Mouse (Mus musculus): Measurements from ENCODE around the gene Phkg2.

The Phkg2 gene

GRCm38 (mm10) chr7:127572895-127573471, at the start of gene Phkg2:
Phkg2 (plus strand) TSS chr7:127573340.
- peak; percentile 87 to 94 for DNase-seq (ENCODE audit: low spot score in 2 of 2)

GRCm38 (mm10) chr7:127541671-127542070, 31.5 kb upstream of the Phkg2 start:
- DNase-seq (ENCODE audit: low spot score in 2 of 2), result no peak

- DNase-seq (ENCODE audit: low spot score in 2 of 2), result no peak
Measured at GRCm38 (mm10) chr7:127549116-127549835, 23.9 kb upstream of the Phkg2 start.

- DNase-seq (ENCODE audit: low spot score in 2 of 2), result no peak
Measured at GRCm38 (mm10) chr7:127551558-127551957, 21.6 kb upstream of the Phkg2 start.

GRCm38 (mm10) chr7:127560580-127560979, 12.6 kb upstream of the Phkg2 start:
- no peak for DNase-seq (ENCODE audit: low spot score in 2 of 2)

GRCm38 (mm10) chr7:127561340-127561858, 11.7 kb upstream of the Phkg2 start, which contains the start of gene Tmem265:
Tmem265 (plus strand) TSS chr7:127561390.
- no peak for DNase-seq (ENCODE audit: low spot score in 2 of 2)

GRCm38 (mm10) chr7:127564381-127565150, 8.6 kb upstream of the Phkg2 start:
- no peak for DNase-seq (ENCODE audit: low spot score in 2 of 2)

- DNase-seq (ENCODE audit: low spot score in 2 of 2), result no peak
Measured at GRCm38 (mm10) chr7:127573503-127574008, 416 bp downstream of the Phkg2 start.

- DNase-seq (ENCODE audit: low spot score in 2 of 2), result peak in 1 of 2 experiments; percentile 4
Measured at GRCm38 (mm10) chr7:127574115-127574514, 975 bp downstream of the Phkg2 start.

GRCm38 (mm10) chr7:127583260-127583659, 10.1 kb downstream of the Phkg2 start:
- no peak for DNase-seq (ENCODE audit: low spot score in 2 of 2)

GRCm38 (mm10) chr7:127585031-127585430, 11.9 kb downstream of the Phkg2 start:
- DNase-seq (ENCODE audit: low spot score in 2 of 2), result no peak

GRCm38 (mm10) chr7:127586149-127586548, 13.0 kb downstream of the Phkg2 start:
- no peak for DNase-seq (ENCODE audit: low spot score in 2 of 2)

- no peak for DNase-seq (ENCODE audit: low spot score in 2 of 2)
Measured at GRCm38 (mm10) chr7:127587196-127587595, 14.1 kb downstream of the Phkg2 start.

- peak; percentile 93 to 97 for DNase-seq (ENCODE audit: low spot score in 2 of 2)
Measured at GRCm38 (mm10) chr7:127588011-127588871, 15.1 kb downstream of the Phkg2 start, which contains the start of the genes Ccdc189 and Rnf40. Ccdc189 (minus strand) TSS chr7:127588595. Rnf40 (plus strand) TSS chr7:127588767.

- DNase-seq (ENCODE audit: low spot score in 2 of 2), result no peak
Measured at GRCm38 (mm10) chr7:127588901-127589300, 15.8 kb downstream of the Phkg2 start.

GRCm38 (mm10) chr7:127589637-127590036, 16.5 kb downstream of the Phkg2 start:
- no peak for DNase-seq (ENCODE audit: low spot score in 2 of 2)

GRCm38 (mm10) chr7:127591108-127591507, 18.0 kb downstream of the Phkg2 start:
- no peak for DNase-seq (ENCODE audit: low spot score in 2 of 2)

- DNase-seq (ENCODE audit: low spot score in 2 of 2), result no peak
Measured at GRCm38 (mm10) chr7:127592575-127592974, 19.4 kb downstream of the Phkg2 start.

GRCm38 (mm10) chr7:127596747-127597146, 23.6 kb downstream of the Phkg2 start:
- no peak for DNase-seq (ENCODE audit: low spot score in 2 of 2)

GRCm38 (mm10) chr7:127600612-127601011, 27.5 kb downstream of the Phkg2 start:
- no peak for DNase-seq (ENCODE audit: low spot score in 2 of 2)

GRCm38 (mm10) chr7:127601735-127602134, 28.6 kb downstream of the Phkg2 start:
- DNase-seq (ENCODE audit: low spot score in 2 of 2), result no peak

All from frontal cortex, postnatal 10 days (tissue).